Mouse (Mus musculus): Measurements from ENCODE around the gene Tbc1d1. TPM values are rescaled to one million over a fixed set of nuclear protein-coding genes. Genes with fewer than 3 reads are reported as not detected.

Gene Tbc1d1
- total RNA-seq, 2 experiments from 2014 or later: 11.0 to 13.3 TPM

DNA sequence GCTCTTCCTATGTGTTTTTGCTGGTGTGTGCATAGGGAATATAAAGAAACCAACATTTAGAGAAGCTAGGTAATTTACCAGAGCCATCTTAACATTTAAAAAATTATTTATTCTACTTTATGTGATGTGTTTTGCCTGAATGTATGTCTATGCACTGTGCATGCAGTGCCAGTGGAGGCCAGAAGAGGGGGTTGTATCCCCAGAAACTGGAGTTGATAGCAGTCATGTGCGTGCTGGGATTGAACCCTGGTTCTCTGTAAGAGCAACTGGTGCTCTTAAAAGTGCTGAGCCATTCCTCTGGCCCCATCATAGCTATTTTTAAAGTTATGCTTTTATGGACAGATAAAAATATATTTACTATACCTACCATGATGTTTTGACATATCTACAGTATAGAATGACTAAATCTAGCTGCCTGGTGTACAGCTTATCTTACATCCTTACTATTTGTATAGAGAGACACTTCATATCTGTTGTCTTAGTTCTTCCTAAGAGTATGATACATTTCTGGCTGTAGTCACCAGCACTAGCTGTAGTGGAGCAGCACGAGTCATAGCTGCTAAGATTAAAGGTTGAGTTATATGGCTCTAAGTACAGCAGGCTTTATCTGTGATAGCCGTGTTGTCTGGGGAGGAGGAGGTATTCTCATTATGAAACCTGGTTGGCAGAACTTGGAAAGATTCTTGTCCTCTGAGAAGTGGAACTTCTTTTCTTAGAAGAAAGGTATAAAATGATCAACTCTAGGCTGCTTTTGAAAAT, 83.0 kb downstream of the Tbc1d1 start:
- no peak for DNase-seq

DNA sequence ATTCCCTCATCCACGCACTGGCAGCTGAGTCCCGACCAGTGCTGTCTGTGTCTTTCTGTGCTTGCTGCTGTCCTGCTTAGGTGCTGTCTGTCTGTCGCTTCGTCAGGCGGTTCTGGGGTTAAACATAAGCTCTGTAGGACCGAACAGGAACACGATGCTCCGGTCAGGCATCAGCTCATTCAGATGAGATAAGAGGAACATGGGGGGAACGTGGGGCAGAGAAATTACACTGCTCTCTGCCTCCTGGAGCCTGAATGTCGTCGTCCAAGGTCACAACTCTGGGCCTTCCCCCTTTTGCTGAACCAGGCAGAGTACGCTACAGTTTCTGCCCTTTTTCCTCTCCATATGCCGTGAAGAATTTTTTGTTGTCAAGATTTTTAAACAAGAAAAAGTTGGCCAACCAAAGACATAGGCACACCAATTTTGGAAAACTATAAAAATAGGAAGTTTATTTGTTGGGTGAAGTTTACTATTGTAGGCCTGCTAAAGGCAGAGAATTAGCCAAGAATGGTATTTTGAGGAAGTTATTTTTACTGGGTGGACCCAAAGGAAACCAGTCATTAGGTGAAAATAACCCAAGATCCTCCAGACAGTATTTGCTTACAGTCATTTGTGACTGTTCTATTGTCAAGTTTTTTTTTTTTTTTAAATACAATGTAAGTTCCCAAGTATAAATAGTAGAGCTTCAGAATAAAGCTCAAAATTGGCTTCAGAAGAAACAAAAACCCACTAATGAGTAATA, 85.0 kb downstream of the Tbc1d1 start:
- peak in 1 of 2 experiments; percentile 12 for DNase-seq

DNA sequence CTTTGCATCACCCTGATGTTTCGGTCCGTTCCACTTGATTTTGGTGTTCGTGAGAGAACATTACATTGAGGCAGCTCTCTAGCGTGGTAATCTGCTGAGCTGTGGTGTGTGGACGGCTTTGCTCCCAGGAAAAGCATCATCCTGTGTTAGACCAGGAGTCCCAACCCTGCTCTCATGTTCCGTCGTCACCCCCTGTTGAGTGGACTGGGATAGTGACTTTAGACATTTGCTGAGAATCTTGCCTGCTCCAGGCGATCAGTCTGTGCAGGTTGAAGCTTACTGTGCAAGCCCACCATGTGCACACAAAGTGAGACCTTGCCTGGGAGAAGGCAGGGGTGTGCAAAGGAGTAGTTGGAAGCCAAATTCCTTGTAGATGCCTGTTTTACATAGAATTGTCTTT, 85.8 kb downstream of the Tbc1d1 start:
- DNase-seq: no peak

DNA sequence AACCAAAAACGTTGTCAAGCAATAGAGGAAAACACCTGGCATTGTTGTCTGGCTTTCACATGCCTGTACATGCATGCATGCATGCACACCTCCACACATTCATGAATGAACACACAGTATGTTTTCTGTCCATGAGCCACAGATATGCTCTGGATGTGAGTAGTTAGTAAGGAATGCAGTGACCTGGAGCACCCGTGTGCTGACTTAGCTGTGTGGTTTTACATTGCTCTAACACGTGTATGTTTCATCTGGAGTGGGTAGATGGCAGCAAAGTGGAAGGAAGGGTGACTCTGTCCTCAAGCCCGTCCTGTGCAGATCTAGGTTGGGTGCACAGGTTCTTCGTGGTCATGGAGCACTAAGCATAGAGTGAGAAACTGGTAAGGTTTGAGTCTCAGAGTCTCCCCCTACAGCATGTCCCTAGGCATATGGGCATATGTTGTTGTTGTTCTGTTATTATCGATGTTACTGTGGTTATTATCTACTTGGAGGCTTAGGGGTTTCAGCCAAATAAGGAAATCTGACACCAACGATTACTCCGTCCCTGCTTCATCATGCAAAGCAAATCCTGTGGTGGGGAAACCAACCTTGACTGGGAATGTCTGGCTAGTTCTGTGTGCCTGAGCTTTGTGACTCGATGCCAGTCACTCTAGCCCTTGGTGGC, 86.8 kb downstream of the Tbc1d1 start:
- no peak for DNase-seq

DNA sequence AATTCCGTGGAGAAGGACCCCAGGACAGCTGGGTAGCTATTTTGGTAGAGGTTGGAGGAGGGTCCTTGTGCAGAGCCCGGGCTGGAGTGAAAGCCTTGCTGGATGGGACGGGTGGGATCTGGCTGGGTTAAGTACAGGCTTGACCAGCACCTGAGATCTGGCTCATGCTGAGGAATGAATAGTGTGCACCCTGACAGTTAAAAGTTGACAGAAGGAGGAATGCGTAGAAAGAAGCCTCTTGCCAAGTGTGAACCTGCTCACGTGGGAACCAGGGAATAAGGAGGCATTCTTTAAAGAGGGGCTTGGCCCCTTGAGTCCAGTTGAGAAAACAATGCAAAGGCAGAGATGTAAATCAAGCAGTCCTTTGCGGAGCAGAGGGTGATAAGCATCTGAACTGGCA, 87.6 kb downstream of the Tbc1d1 start:
- DNase-seq: no peak

DNA sequence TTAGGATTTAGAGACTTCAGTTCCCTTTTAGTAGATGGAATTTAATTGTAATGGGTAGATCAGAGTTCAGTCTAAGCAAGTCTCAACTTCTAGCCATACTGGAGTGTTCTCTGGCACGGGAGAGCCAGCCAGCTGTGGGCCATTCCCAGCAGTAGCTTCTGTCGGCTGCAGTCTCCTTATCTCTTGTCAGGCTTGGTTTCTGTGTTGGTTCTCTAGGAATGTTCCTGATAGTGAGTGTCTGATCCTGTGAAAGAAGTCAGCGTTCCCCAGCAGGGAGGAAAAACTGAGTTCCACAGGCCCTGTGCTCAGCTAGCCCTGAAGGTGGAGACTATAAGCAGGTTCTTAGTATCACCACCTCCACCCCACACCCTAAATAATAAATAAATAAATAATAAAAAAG, 88.2 kb downstream of the Tbc1d1 start:
- DNase-seq: peak in 1 of 2 experiments; percentile 33

DNA sequence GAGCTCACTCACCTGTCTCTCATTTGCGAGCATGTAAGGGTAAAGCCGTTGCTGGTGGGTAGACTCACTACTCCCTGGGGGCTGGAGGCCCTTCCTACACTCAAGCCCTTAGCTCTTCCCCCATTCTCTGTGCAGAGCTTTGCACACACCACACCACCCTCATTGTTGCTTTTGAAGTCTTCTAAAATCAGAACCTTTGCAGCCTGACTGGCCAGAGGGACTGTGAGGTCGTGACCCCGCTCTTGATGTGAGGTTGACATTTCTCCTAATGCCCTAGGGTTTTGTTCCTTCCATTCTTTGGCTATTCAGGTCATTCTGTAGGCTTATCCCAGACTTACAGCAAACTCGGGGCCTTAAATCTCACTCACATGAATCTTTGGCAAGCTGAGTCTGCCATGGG, 88.6 kb downstream of the Tbc1d1 start:
- no peak for DNase-seq

DNA sequence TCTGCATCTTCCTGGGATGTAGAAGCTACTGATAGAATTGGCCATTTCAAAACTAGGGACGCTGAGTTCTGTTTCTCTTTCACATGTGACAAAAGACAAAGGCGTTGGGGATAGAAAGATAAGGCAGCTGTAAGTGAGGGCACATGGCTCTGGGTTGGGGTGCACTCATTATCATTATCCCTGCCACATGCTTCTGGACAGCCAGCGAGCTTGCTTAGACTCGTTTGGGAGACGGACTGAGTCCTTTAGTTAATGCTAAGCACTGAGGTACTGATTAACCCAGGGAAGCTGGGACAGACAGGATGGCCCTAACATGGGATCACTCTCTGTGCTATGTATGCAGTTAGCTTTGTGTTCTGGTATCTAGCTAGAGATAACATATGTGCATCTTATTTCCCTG, 95.3 kb downstream of the Tbc1d1 start:
- DNase-seq: no peak

DNA sequence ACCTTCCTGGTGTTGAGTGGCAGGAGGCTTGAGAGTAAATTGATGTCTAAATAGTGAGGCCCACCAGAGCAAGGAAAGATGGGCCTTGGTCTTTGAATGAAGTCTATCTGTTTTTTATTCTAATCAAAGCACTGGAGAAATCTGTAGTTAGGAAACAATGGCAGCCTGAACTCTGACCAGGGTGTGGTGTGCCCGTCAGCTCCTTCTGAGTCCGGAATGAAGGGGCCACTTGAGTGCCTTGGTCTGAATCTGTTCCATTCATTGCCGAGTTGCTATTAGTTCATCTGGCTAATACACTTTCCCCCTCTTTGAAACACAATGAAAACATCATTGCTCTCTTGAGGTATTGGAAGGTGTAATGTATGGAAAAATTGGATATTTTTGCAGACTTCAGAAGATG, 98.2 kb downstream of the Tbc1d1 start:
- no peak for DNase-seq

DNA sequence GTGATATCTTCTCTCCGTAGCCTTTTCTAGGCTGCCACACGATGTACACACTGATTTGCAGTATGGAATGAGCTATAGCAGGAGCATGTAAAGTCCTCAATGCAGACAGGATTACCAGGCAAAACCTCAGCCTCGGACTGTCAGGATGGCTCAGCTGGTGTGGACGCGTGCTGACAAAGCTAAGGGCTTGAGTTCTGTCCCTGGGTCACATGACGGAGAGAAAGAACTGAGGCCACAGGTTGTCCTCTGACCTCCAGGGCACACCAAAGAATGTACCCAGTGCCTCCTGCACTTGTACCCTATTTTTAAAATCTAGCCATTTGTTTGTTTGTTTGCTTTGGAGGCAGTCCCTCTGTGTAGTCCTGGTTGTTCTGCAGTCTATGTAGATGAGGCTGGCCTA, 98.9 kb downstream of the Tbc1d1 start:
- no peak for DNase-seq

DNA sequence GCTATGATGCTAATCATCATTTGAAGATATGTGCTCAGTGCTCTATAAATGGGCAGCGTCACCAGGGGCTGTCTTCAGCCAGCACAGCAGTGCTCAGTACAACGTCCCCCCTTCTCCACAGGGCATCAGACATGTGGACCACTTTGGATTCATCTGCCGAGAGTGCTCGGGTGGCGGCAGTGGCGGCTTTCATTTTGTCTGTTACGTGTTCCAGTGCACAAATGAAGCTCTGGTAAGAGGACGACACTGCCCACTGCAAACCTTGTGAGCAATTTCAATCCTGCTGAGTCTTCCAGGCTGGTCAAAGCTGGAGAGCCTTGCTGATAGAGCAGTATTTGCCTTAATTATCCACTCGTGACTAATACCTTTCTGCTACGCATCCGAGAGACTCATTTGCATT, 107.2 kb downstream of the Tbc1d1 start:
- DNase-seq: no peak

DNA sequence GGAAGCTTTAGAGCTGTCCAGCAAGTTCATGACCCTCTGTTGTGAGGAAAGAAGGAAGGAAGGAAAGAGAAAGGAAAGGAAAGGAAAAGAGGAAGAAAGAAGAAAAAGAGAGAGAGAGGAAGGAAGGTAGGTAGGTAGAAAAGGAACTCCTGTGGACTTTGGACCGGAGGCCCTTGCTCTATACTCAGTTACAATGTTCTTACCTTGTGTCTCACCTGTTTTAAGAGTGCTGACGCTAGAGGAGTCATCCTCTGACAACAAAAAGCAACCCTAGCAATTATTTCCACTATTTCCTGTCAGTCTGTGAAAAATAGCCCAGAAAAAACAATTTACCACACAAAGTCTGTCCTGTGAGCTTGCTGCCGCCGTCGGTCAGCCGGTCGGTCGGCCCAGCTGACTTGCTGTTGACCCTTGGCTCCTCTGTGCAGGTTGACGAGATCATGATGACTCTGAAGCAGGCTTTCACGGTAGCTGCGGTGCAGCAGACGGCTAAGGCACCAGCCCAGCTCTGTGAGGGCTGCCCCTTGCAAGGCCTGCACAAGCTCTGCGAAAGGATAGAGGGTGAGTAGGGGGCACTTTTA, 107.9 kb downstream of the Tbc1d1 start:
- no peak for DNase-seq

DNA sequence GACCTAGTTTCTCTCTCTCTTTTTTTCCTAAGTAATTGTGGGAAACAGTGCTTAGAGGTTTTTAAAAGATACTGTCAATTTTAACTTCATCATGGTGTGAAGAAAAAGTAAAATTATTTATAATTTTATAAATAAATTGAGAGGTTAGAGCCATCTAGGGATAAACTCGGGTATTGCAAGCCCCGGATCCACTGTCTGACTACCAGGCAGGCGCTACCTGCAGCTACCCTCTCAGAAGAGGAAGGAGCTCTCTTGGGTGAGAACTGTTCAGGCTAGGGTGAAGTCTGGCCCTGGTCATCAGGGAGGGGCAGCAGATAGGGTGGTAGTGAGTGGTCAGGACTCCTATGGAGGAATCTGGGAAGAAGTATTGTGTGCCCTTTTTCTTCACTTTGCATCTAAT, 109.0 kb downstream of the Tbc1d1 start:
- DNase-seq: peak in 1 of 2 experiments; percentile 75

DNA sequence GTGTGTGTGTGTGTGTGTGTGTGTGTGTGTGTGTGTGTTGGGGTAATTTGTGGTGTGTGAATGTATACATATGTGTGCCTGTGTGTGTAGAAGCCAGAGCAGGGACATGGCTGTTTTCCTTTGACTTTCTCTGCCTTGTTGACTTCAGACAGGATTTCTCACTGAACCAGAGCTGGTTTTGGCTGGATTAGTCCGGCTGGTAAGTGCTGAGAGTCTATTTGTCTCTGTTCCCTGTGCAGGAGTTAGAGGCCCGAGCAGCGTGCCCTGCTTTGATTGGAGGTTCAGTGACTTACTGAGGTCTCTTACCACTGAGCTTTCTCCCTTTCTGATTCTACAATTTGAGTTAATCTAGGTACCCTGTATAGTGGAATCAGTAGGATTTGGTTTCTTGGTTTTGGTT, 109.8 kb downstream of the Tbc1d1 start:
- DNase-seq: no peak

DNA sequence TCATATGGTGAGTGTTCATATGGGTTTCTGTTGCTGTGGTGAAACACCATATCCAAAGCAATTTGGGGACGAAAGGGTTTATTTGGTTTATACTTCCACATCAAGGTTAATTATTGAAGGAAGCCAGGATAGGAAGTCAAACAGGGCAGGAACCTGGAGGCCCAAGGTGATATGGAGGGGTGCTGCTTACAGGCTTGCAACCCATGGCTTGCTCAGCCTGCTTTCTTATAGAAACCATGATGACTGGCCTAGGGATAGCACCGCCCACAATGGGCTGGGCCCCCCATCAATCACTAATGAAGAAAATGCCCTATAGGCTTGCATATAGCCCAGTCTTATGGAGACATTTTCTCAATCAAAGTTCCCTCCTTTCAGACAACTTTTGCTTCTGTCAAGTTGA, 110.4 kb downstream of the Tbc1d1 start:
- DNase-seq: no peak

DNA sequence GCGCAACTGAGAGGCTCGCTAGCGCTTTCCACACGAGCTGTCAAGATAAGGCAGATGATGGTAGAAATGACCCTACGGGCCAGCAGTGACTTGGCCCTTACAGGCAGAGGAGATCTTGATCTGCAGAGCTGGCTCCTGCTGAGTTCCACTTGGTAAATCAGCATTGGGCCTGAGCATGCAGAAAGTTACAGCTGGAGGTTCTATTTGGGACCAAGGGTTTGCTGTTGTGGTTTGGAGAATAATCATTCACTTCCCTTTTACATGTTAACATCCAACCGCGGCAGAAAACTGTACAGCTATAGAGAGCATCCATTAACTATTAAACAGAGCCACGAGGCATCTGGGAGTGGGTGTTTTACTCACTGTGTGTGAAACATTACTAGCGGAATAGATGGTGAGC, 111.2 kb downstream of the Tbc1d1 start:
- no peak for DNase-seq

DNA sequence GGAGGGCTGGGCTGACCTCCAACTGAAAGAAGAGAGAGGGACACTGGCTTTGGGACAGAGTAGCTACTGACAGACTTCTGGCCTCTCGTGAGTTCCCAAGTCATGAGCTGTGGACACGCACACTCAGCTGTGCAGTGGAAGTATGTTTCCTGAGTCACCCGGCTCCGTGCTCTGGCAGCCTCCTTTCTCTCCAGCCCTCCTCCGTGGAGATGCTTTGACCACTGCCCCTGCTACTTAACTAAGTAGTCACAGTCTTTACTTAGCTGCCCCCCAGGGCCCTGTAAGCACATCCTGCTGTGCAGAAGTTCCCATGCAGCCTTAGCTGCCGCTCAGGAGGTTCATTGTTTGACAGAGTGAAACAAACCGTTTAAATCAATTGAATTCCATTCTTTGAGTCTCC, 113.6 kb downstream of the Tbc1d1 start:
- DNase-seq: no peak

DNA sequence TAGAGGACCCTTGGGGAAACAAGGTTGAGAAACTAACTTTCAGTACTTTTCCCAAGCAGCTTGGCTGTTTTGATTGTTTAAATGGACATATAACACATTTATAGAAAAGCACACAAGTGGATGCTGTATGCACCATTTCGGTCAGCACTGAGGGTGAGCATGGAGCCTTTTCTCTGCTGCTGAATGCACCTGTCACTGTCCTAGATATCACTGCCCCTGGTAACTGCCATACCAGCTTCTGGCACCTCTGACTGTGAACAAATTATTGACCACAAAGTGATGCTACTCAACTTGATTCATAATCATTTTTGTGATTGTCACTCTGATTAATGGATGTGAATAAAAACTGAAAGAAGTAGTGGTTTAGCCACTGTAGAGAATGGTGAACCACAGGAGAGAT, 117.4 kb downstream of the Tbc1d1 start:
- no peak for DNase-seq

DNA sequence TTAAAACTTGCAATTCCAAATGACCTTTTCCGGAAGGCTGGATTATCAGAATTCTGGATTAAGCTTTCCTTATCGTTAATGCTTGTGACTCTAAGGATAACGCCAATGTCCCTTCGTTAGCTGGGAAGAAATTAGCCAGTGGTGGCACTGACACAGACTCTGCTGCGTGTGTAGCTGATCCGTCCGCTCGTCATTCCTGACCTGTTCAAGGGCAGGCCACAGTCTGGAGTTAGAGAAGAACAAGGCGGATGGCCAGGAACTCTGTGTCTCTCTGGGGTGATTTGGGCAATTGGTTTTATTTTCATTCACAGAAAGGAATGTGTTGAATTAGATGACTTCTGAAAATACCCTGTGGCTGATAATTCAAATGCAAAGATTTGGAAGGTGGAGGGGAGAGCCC, 118.2 kb downstream of the Tbc1d1 start:
- DNase-seq: no peak

DNA sequence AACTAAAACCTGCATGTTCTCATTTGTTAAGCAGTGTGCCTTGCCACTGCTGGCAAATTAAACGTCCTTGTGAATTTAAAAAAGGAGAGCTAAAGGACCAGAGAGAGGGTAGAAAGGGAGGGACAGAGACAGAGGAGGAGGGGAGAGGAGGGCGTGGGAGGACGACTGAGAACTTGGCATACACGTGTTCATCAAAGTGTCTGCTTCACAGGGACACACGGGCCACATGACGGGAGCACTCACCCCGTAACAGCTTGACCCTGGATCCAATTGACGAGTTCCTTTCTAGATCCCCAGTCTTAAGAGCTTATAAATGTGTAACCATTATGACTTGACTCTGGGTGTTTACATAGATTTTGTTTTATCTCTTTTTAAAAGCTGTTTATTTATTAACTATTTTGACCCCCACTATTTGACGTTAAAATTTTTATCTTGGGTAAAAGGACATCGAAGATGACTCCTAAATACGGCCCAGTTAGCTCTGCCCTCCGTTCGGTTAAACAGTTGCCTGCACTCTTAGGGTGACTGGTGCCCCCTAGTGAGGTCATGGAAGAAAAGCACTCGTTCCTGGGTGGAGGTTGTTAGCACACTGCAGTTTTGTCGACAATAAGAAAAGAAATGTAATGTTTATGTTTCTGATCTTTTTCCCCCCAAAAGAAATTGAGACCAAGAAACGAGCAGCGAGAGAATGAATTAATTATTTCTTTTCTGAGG, 118.8 kb downstream of the Tbc1d1 start:
- peak; percentile 66 to 75 for DNase-seq

DNA sequence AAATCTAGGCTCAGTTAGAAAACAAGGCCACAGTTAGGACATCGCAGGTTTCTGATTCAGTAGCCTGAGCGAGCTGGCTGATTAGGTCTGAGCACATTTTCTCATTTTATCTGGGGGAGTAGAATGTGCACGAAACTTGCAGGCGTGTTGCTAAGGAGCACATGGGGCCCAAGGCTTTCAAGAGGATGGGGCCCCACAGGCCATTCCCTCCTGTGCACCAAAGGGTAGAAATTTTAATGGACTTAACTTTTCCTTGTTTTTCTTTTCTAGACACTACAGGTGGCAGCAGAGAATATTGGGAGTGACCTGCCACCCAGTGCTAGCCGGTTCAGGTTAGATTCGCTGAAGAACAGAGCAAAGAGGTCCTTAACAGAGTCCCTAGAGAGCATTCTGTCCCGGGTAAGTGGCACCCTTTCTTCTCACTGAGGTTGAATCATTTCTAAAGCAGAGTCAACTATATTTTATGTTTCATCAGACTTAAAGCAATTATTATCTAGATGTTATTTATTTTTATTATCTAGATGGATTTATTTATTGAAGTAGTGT, 121.6 kb downstream of the Tbc1d1 start:
- DNase-seq: no peak

DNA sequence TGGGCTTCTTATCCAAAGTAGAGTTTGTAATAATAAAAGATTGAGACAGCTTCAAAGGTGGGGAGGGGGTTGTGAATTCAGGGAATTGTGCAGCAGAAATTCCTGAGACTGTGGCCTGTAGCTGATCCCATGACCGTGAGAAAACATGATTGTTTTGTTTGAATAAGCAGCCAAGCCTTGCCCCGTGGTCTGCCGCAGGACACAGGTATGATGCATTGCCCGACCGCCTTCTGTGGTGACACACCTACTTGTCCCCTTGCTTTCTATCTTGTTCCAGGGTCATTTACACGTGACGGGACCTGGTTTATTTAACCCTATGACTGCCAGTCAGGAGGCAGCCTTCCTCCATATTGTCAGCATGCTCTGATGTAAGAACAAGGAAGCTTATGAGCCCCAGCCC, 123.6 kb downstream of the Tbc1d1 start:
- DNase-seq: no peak
